Mouse (Mus musculus) stomach, embryonic 16.5 days (tissue): Measurements from ENCODE around the gene S100a1. TPM values are rescaled to one million over a fixed set of nuclear protein-coding genes. Genes with fewer than 3 reads are reported as not detected.
A peak's percentile ranks its signal among the peaks of the same experiment; 100 is the strongest.

Source experiments
- ATAC-seq: fragments of 200-750 bp; cut with Nextera tagmentation; 2 replicates; pipeline ENCODE4 v1.8.0; 2017; ENCODE audit warnings: moderate number of reproducible peaks, moderate TSS enrichment; ENCODE audit not compliant: insufficient read depth, low FRiP score
- H3K27ac ChIP-seq: fragments of 300-500 bp; sonication (generic); 2 replicates; pipeline ENCODE4 v1.5.1; 2014; ENCODE audit warnings: low read length
- H3K27me3 ChIP-seq: fragments of 300-500 bp; sonication (generic); 2 replicates; pipeline ENCODE4 v1.6.1; 2014; ENCODE audit warnings: low read length, control low read depth, mixed read lengths; ENCODE audit not compliant: control insufficient read depth, insufficient read depth
- H3K36me3 ChIP-seq: fragments of 300-500 bp; sonication (generic); 2 replicates; pipeline ENCODE4 v1.6.1; 2014; ENCODE audit warnings: low read length; ENCODE audit not compliant: control insufficient read depth, insufficient read depth
- H3K4me1 ChIP-seq: fragments of 300-500 bp; sonication (generic); 2 replicates; pipeline ENCODE4 v1.6.1; 2014; ENCODE audit warnings: low read length, control low read depth, mixed read lengths; ENCODE audit not compliant: control insufficient read depth, insufficient read depth
- H3K4me2 ChIP-seq: fragments of 300-500 bp; sonication (generic); 2 replicates; pipeline ENCODE4 v1.6.1; 2014; ENCODE audit warnings: low read depth, low read length, mixed read lengths
- H3K4me3 ChIP-seq: fragments of 300-500 bp; sonication (generic); replicated peaks from 2 replicates; pipeline ENCODE4 v1.5.1; 2014; ENCODE audit warnings: mild to moderate bottlenecking, low read length
- H3K9ac ChIP-seq: fragments of 300-500 bp; sonication (generic); 2 replicates; pipeline ENCODE4 v1.6.1; 2014; ENCODE audit warnings: low read length
- H3K9me3 ChIP-seq: fragments of 300-500 bp; sonication (generic); replicated peaks from 2 replicates; pipeline ENCODE4 v1.6.1; 2016; ENCODE audit warnings: low read length, control low read depth; ENCODE audit not compliant: control insufficient read depth
- WGBS: fragments of 180-500 bp; shearing (Covaris S2); extraction: QIAGEN DNeasy Blood & Tissue Kit; methylation state at CpG from one replicate; pipeline ENCODE4 v1.1.7; 2014; 5-methylcytosine and 5-hydroxymethylcytosine counted together
- polyA plus RNA-seq: library from polyadenylated mRNA; unstranded; fragments of >200 nt; fragmentation: Nextera tagmentation; extraction: Ambion mirVana; gene quantifications from 2 replicates; pipeline ENCODE4 v1.2.1, GENCODE M21; 2015

The S100a1 gene
- polyA plus RNA-seq, 1 experiment from 2014 or later = 85.3 TPM

GRCm38 (mm10) chr3:90515242-90515641 lies 1.1 kb upstream of the S100a1 start:
- 47% methylated on average over 1 of the region's 1 CpGs for WGBS
- Histone ChIP-seq H3K27me3 (0 out of 2 replicates have a peak, but pooled peaks cover 3% of the 10 kb centered on the region), H3K4me2 (peak overlapping the region; percentile 92), H3K9me3 (no peaks in the 10 kb centered on the region), H3K4me3 (peak overlapping the region; percentile 50), H3K27ac (peak overlapping the region; percentile 76; the same call in 1 of the 2 replicates), H3K36me3 (no peaks in the 10 kb centered on the region), H3K9ac (peak overlapping the region; percentile 73), H3K4me1 (peaks cover 13% of the 10 kb centered on the region)
- ATAC-seq = no peak

DNA sequence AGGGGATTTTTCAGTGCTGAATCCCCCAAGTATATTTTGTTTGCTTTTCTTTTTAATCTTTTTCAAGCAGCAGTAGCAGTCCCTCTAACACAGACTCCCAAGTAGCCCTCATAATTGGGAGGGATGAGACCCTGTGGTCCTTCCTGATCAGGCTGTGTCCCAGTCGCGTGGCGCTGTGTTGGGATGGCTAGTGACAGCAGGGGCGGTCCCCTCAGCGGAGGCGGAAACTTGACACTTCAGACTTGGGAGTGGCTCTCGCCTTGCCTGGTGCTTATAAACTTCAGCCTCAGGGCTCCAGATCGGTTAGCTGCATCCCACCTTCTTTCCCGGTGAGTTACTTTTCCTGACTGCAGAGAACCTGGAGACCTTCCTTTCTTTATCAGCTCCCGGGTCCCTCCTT lies 499 bp upstream of the S100a1 start:
- Histone ChIP-seq H3K27ac (peak overlapping the region; percentile 76), H3K9ac (peak overlapping the region; percentile 73), H3K36me3 (no peaks in the 10 kb centered on the region), H3K27me3 (0 out of 2 replicates have a peak, but pooled peaks cover 3% of the 10 kb centered on the region), H3K4me1 (peaks cover 13% of the 10 kb centered on the region), H3K9me3 (no peaks in the 10 kb centered on the region), H3K4me3 (peak overlapping the region; percentile 50), H3K4me2 (peak overlapping the region; percentile 92)
- peak; percentile 80 for ATAC-seq
- 0% methylated on average over 10 of the region's 10 CpGs for WGBS

DNA sequence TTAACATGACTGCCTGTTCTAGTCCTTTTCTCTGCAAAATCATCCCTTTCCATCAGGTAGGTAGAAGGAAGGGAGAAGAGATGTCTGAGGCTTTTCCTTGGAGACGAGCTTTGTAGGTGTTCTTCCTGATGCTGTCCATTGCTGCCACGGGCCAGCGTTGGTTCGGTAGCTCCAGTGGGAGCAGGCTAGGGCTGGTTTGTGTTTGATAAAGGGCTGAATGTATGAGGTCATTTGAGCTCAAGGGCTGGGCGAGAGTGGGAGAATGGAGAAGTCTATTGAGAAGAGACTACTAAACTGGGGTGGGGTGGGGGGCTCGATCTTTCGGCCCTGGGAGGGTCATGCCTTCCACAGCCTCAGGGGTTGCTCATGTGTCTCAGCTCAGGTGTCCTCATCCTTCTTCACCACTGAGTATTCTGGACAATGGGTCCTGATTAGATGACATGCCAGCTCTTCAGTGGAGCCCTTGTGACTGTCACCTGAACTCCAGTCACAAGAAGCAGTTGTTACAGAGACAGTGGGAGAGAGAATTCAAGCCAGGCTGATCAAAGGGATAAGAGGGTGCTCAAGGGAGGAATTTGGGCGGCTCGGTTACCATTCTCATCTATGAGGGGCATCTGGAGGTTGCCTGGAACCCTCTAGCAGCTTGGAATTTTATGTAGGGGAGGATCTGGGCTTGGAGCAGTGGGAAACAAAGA lies 1.1 kb downstream of the S100a1 start:
- H3K9me3 ChIP-seq = no peaks in the 10 kb centered on the region
- ATAC-seq = no peak
- 76% methylated on average over 9 of the region's 9 CpGs for WGBS
- H3K9ac ChIP-seq = peak overlapping the region; percentile 73; the same call in 1 of the 2 replicates
- H3K4me3 ChIP-seq = peak overlapping the region; percentile 50
- peaks cover 14% of the 10 kb centered on the region for H3K4me1 ChIP-seq
- peak overlapping the region; percentile 92 for H3K4me2 ChIP-seq
- H3K27ac ChIP-seq = no peak overlapping the region
- H3K36me3 ChIP-seq = no peaks in the 10 kb centered on the region
- H3K27me3 ChIP-seq = 0 out of 2 replicates have a peak, but pooled peaks cover 3% of the 10 kb centered on the region

- WGBS = 86% methylated on average over 5 of the region's 5 CpGs
- Histone ChIP-seq H3K9me3 (no peaks in the 10 kb centered on the region), H3K9ac (no peak overlapping the region), H3K4me2 (no peak overlapping the region), H3K4me3 (no peak overlapping the region), H3K36me3 (peaks cover under 1% of the 10 kb centered on the region; the same call in 1 of the 2 replicates), H3K4me1 (peaks cover 23% of the 10 kb centered on the region), H3K27me3 (0 out of 2 replicates have a peak, but pooled peaks cover 3% of the 10 kb centered on the region), H3K27ac (no peak overlapping the region)
- ATAC-seq = no peak
These were observed 1.9 kb downstream of the S100a1 start for GRCm38 (mm10) chr3:90512276-90512675.

DNA sequence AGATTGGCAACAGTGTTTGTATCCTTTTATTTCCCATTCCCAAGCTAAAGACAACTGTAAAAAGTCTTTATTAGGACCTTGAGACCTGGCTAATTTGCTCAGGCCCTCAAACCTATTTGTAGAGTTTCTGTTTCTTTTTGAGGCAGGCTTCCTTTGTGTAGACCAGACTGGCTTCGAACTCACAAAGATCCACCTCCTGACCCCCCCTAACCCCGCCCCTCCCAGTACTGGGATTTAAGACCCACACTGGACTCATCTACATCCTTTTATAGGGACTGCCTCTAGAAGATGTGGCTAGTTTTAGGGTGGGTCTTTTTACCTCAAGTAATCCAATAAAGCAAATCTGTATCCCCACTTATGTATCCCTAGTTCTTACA lies 4.5 kb downstream of the S100a1 start:
- peaks cover 15% of the 10 kb centered on the region; the same call in 1 of the 2 replicates for H3K36me3 ChIP-seq
- peak overlapping the region; percentile 47 for H3K4me2 ChIP-seq
- WGBS = 22% methylated on average over 2 of the region's 2 CpGs
- H3K4me3 ChIP-seq = peak overlapping the region; percentile 97
- H3K27me3 ChIP-seq = 0 out of 2 replicates have a peak, but pooled peaks cover 3% of the 10 kb centered on the region
- peak overlapping the region; percentile 37 for H3K9ac ChIP-seq
- H3K9me3 ChIP-seq = no peaks in the 10 kb centered on the region
- peaks cover 21% of the 10 kb centered on the region for H3K4me1 ChIP-seq
- ATAC-seq = no peak
- H3K27ac ChIP-seq = peak overlapping the region; percentile 31; the same call in 1 of the 2 replicates

DNA sequence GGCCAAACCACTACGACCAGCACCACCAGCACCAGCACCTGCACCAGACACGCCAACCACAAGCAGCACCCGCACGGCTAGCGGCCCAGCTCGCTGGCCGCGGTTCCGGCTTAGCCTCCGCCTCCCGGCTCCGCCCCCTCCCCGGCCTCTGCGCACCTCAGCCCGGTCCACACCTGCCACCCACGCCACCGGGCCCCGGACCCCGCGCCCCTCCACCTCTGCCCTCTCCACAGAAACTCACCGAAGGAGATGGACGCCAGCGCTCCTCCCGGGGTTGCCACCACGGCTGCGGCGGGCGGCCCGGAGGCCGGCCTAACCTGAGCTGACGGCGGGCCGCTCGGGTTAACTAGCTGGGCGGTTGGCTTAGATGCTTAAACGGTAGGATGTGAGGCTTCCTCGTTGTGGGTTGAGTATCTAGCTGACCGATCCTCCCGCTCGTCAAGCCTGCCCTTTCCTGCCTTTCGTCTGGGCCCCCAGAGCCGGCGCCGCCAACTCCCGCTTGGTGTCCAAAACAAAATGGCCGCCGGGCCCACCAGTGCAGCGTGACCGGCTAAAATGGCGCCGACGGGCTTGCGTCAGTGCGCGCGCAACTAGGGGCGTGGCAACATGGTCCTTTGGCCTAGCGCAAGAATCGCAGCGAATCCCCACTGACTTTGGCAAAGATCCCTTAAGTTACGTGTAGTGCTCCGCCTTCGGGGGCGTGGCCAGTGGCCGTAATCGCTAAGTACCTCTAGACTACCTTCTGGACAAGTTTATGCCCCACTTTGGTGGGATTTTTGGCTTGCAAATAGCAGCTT lies 5.0 kb downstream of the S100a1 start, which contains the start of gene Chtop:
Gene Chtop, minus strand, starts transcription at position 549 of the 797 bp plus-strand sequence.
- peak within 1 kb of the TSS; percentile 72 for H3K4me2 ChIP-seq
- under 1% methylated on average over 64 of the region's 66 CpGs for WGBS

DNA sequence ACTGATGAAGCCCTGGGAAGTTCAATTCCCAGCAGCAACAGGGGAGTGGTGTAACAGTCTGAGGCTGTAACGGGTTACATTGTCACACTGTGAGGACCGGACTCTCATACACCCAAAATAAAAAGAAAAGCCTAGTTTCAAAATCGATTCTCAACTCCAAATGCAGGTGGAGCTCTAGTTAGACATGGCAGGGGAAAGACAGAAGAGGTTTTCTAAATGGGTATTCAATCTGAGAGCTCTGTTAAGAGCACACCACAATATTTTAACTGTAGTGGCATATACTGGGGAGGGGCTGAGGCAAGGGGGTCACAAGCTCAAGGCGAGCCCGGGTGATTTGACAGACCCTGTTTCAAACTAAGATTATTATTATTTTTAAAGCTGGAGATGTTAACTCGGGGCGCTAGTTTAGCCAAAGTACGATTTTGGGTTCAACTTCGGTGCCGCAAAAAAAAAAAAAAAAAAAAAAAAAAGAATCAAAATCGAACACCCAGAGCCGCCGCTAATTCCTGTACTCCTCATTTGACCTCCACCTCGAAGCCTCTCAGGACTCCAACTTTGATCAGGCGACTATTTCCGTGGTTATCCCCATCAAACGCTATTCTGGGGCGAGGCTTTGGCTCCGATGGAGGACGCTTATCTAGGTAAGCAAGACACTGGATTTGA lies 5.8 kb downstream of the S100a1 start:
- H3K9ac ChIP-seq = peak overlapping the region; percentile 100
- no peaks in the 10 kb centered on the region for H3K9me3 ChIP-seq
- H3K27me3 ChIP-seq = 0 out of 2 replicates have a peak, but pooled peaks cover 3% of the 10 kb centered on the region
- peak overlapping the region; percentile 72 for H3K4me2 ChIP-seq
- 2% methylated on average over 20 of the region's 20 CpGs for WGBS
- H3K4me3 ChIP-seq = peak overlapping the region; percentile 97
- H3K36me3 ChIP-seq = peaks cover 15% of the 10 kb centered on the region; the same call in 1 of the 2 replicates
- H3K27ac ChIP-seq = peak overlapping the region; percentile 96
- H3K4me1 ChIP-seq = peaks cover 16% of the 10 kb centered on the region
- no peak for ATAC-seq

More for the DNA sequence above, 5.0 kb downstream of the S100a1 start, which contains the start of gene Chtop:
- ATAC-seq = peak; percentile 94
- Histone ChIP-seq H3K9ac (peak within 1 kb of the TSS; percentile 100), H3K9me3 (no peaks in the 10 kb centered on the region), H3K4me3 (peak within 1 kb of the TSS; percentile 97), H3K27me3 (0 out of 2 replicates have a peak, but pooled peaks cover 3% of the 10 kb centered on the region), H3K27ac (peak within 1 kb of the TSS; percentile 96), H3K4me1 (peaks cover 21% of the 10 kb centered on the region), H3K36me3 (peaks cover 15% of the 10 kb centered on the region; the same call in 1 of the 2 replicates)

- Histone ChIP-seq H3K4me3 (no peak overlapping the region), H3K27ac (no peak overlapping the region), H3K27me3 (no peaks in the 10 kb centered on the region), H3K4me2 (no peak overlapping the region), H3K9ac (no peak overlapping the region), H3K4me1 (peaks cover 16% of the 10 kb centered on the region), H3K36me3 (peaks cover 18% of the 10 kb centered on the region; the same call in 1 of the 2 replicates), H3K9me3 (no peaks in the 10 kb centered on the region)
- 58% methylated on average over 3 of the region's 3 CpGs for WGBS
- ATAC-seq = no peak
These were observed 7.8 kb downstream of the S100a1 start for GRCm38 (mm10) chr3:90506362-90506761.
